Mouse (Mus musculus): Measurements from ENCODE around the gene Gm21969. TPM values are rescaled to one million over a fixed set of nuclear protein-coding genes. Genes with fewer than 3 reads are reported as not detected.

The Gm21969 gene
- total RNA-seq, 1 experiment from 2014 or later, result not detected

GRCm38 (mm10) chr4:139585713-139586112 lies 17.3 kb upstream of the Gm21969 start:
- no peak for DNase-seq

- DNase-seq, result peak; percentile 49
Observed at GRCm38 (mm10) chr4:139587370-139587769, 15.6 kb upstream of the Gm21969 start.

- peak; percentile 58 for DNase-seq
Observed at GRCm38 (mm10) chr4:139587773-139588172, 15.2 kb upstream of the Gm21969 start.

- DNase-seq, result no peak
Observed at GRCm38 (mm10) chr4:139589351-139590027, 13.5 kb upstream of the Gm21969 start.

GRCm38 (mm10) chr4:139590446-139590845 lies 12.5 kb upstream of the Gm21969 start:
- no peak for DNase-seq

GRCm38 (mm10) chr4:139592895-139593294 lies 10.1 kb upstream of the Gm21969 start:
- no peak for DNase-seq

GRCm38 (mm10) chr4:139593383-139593782 lies 9.6 kb upstream of the Gm21969 start:
- no peak for DNase-seq

- no peak for DNase-seq
Observed at GRCm38 (mm10) chr4:139594062-139594461, 8.9 kb upstream of the Gm21969 start.

- no peak for DNase-seq
Observed at GRCm38 (mm10) chr4:139596715-139597114, 6.3 kb upstream of the Gm21969 start.

GRCm38 (mm10) chr4:139597286-139598284 lies 5.4 kb upstream of the Gm21969 start:
- no peak for DNase-seq

GRCm38 (mm10) chr4:139598356-139598755 lies 4.6 kb upstream of the Gm21969 start:
- no peak for DNase-seq

GRCm38 (mm10) chr4:139598950-139599518 lies 4.0 kb upstream of the Gm21969 start:
- DNase-seq, result peak; percentile 92

- no peak for DNase-seq
Observed at GRCm38 (mm10) chr4:139601519-139602356, 1.2 kb upstream of the Gm21969 start.

- no peak for DNase-seq
Observed at GRCm38 (mm10) chr4:139605216-139605615, 2.2 kb downstream of the Gm21969 start.

GRCm38 (mm10) chr4:139606732-139607131 lies 3.7 kb downstream of the Gm21969 start:
- no peak for DNase-seq

- DNase-seq, result no peak
Observed at GRCm38 (mm10) chr4:139608975-139609374, 6.0 kb downstream of the Gm21969 start.

- DNase-seq, result no peak
Observed at GRCm38 (mm10) chr4:139610954-139611353, 8.0 kb downstream of the Gm21969 start.

- DNase-seq, result peak; percentile 82
Observed at GRCm38 (mm10) chr4:139611542-139611953, 8.6 kb downstream of the Gm21969 start.

- no peak for DNase-seq
Observed at GRCm38 (mm10) chr4:139614524-139615260, 11.7 kb downstream of the Gm21969 start.

- no peak for DNase-seq
Observed at GRCm38 (mm10) chr4:139616276-139617000, 13.5 kb downstream of the Gm21969 start.
